Mouse (Mus musculus): ENCODE measurements around the gene Cirbp. TPM values are rescaled to one million over a fixed set of nuclear protein-coding genes. Genes with fewer than 3 reads are reported as not detected.

The Cirbp gene
- polyA plus RNA-seq, 1 experiment, result 173 TPM

DNA sequence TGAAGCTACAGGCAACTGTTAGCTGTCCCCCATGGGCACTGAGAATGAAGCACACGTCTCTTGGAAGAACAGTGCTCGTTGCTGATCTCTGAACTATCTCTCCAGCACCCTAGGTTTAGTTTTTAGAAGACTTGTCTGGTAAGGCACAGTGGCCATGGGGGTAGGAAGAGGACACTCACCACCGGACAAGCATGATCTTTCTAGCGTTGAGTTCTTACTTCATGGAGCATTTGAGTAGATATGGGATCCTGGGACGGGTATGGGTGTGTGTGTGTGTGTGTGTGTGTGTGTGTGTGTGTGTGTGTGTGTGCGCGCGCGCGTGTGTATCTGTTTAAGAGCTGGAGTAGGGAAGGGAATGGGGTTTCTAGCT is 25.1 kb upstream of the Cirbp start, which contains the start of gene Cbarp:
Gene Cbarp (minus strand): TSS at position 170 of the 370 bp plus-strand sequence.
- Histone ChIP-seq H3K4me3 (ENCODE audit: control insufficient read depth, insufficient read depth, low read length) (peak within 1 kb of the TSS; percentile 36), H3K36me3 (ENCODE audit: control insufficient read depth, insufficient read depth, low read length) (no peaks in the 10 kb centered on the region), H3K4me1 (replicated peaks; ENCODE audit: control insufficient read depth, insufficient read depth, low read length) (peaks cover 40% of the 10 kb centered on the region), H3K27me3 (ENCODE audit: control insufficient read depth, insufficient read depth, low read length) (no peaks in the 10 kb centered on the region; the same call in 1 of the 2 replicates), H3K27ac (ENCODE audit: control insufficient read depth, insufficient read depth, low read length) (peak within 1 kb of the TSS; percentile 83)
- no peak for DNase-seq
- TF ChIP-seq POLR2A (IDR thresholded peaks at IDR 0.05; ENCODE audit: control insufficient read depth, extremely low read depth, insufficient read depth, low read length, poor library complexity) (no peak), CTCF (IDR thresholded peaks at IDR 0.05; ENCODE audit: borderline replicate concordance, control insufficient read depth, extremely low read depth, insufficient read depth, low read length, poor library complexity) (no peak)
- 86% methylated on average over 10 of the region's 10 CpGs for WGBS

- Histone ChIP-seq H3K36me3 (ENCODE audit: control insufficient read depth, insufficient read depth, low read length) (no peaks in the 10 kb centered on the region), H3K4me1 (replicated peaks; ENCODE audit: control insufficient read depth, insufficient read depth, low read length) (peaks cover 40% of the 10 kb centered on the region), H3K4me3 (ENCODE audit: control insufficient read depth, insufficient read depth, low read length) (peak overlapping the region; percentile 36), H3K27me3 (ENCODE audit: control insufficient read depth, insufficient read depth, low read length) (no peaks in the 10 kb centered on the region; the same call in 1 of the 2 replicates), H3K27ac (ENCODE audit: control insufficient read depth, insufficient read depth, low read length) (peak overlapping the region; percentile 83)
- under 1% methylated on average over 29 of the region's 29 CpGs for WGBS
- TF ChIP-seq POLR2A (IDR thresholded peaks at IDR 0.05; ENCODE audit: control insufficient read depth, extremely low read depth, insufficient read depth, low read length, poor library complexity) (peak; percentile 71), CTCF (IDR thresholded peaks at IDR 0.05; ENCODE audit: borderline replicate concordance, control insufficient read depth, extremely low read depth, insufficient read depth, low read length, poor library complexity) (peak; percentile 69; the same call in 1 of the 2 replicates)
- peak; percentile 96 for DNase-seq
Observed at GRCm38 (mm10) chr10:80141243-80141642, 24.5 kb upstream of the Cirbp start.

GRCm38 (mm10) chr10:80141786-80142529 is 23.8 kb upstream of the Cirbp start:
- H3K27me3 ChIP-seq (ENCODE audit: control insufficient read depth, insufficient read depth, low read length), result no peaks in the 10 kb centered on the region; the same call in 1 of the 2 replicates
- TF ChIP-seq POLR2A (IDR thresholded peaks at IDR 0.05; ENCODE audit: control insufficient read depth, extremely low read depth, insufficient read depth, low read length, poor library complexity) (peak; percentile 63; the same call in 1 of the 2 replicates), CTCF (IDR thresholded peaks at IDR 0.05; ENCODE audit: borderline replicate concordance, control insufficient read depth, extremely low read depth, insufficient read depth, low read length, poor library complexity) (0 out of 2 replicates have a peak, but pooled peaks have one; percentile 48)
- DNase-seq, result peak; percentile 94
- WGBS, result under 1% methylated on average over 43 of the region's 43 CpGs
- H3K4me1 ChIP-seq (replicated peaks; ENCODE audit: control insufficient read depth, insufficient read depth, low read length), result peaks cover 36% of the 10 kb centered on the region
- H3K27ac ChIP-seq (ENCODE audit: control insufficient read depth, insufficient read depth, low read length), result peak overlapping the region; percentile 9; the same call in 1 of the 2 replicates
- no peaks in the 10 kb centered on the region for H3K36me3 ChIP-seq (ENCODE audit: control insufficient read depth, insufficient read depth, low read length)
- peak overlapping the region; percentile 93 for H3K4me3 ChIP-seq (ENCODE audit: control insufficient read depth, insufficient read depth, low read length)

GRCm38 (mm10) chr10:80142530-80142925 is 23.3 kb upstream of the Cirbp start:
- TF ChIP-seq POLR2A (IDR thresholded peaks at IDR 0.05; ENCODE audit: control insufficient read depth, extremely low read depth, insufficient read depth, low read length, poor library complexity), result no peak
- TF ChIP-seq CTCF (IDR thresholded peaks at IDR 0.05; ENCODE audit: borderline replicate concordance, control insufficient read depth, extremely low read depth, insufficient read depth, low read length, poor library complexity), result no peak
- Histone ChIP-seq H3K27me3 (ENCODE audit: control insufficient read depth, insufficient read depth, low read length) (no peaks in the 10 kb centered on the region; the same call in 1 of the 2 replicates), H3K36me3 (ENCODE audit: control insufficient read depth, insufficient read depth, low read length) (no peaks in the 10 kb centered on the region), H3K4me1 (replicated peaks; ENCODE audit: control insufficient read depth, insufficient read depth, low read length) (peaks cover 35% of the 10 kb centered on the region), H3K27ac (ENCODE audit: control insufficient read depth, insufficient read depth, low read length) (no peak overlapping the region), H3K4me3 (ENCODE audit: control insufficient read depth, insufficient read depth, low read length) (peak overlapping the region; percentile 93)
- no peak for DNase-seq
- WGBS, result 1% methylated on average over 15 of the region's 15 CpGs

DNA sequence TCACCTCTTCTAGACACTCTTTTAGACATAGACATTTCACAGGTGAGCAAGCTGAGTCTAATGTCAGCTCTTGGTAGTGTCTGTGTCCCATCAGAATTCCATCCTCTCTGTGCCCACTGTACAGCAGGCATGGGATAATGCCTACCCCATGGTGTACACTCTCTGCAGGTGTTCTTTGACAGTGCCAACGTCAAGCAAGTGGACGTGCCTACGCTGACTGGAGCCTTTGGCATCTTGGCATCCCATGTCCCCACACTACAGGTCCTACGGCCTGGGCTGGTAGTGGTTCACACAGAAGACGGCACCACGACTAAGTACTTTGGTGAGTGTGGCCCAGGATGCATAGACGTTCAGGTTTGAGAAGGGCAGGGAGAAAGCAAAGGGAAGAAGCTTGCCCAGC is 22.1 kb upstream of the Cirbp start:
- DNase-seq, result no peak
- WGBS, result 96% methylated on average over 7 of the region's 7 CpGs
- TF ChIP-seq POLR2A (IDR thresholded peaks at IDR 0.05; ENCODE audit: control insufficient read depth, extremely low read depth, insufficient read depth, low read length, poor library complexity) (no peak), CTCF (IDR thresholded peaks at IDR 0.05; ENCODE audit: borderline replicate concordance, control insufficient read depth, extremely low read depth, insufficient read depth, low read length, poor library complexity) (no peak)
- H3K4me3 ChIP-seq (ENCODE audit: control insufficient read depth, insufficient read depth, low read length), result no peak overlapping the region
- no peaks in the 10 kb centered on the region for H3K36me3 ChIP-seq (ENCODE audit: control insufficient read depth, insufficient read depth, low read length)
- peaks cover 33% of the 10 kb centered on the region for H3K4me1 ChIP-seq (replicated peaks; ENCODE audit: control insufficient read depth, insufficient read depth, low read length)
- H3K27me3 ChIP-seq (ENCODE audit: control insufficient read depth, insufficient read depth, low read length), result no peaks in the 10 kb centered on the region; the same call in 1 of the 2 replicates
- no peak overlapping the region for H3K27ac ChIP-seq (ENCODE audit: control insufficient read depth, insufficient read depth, low read length)

- Histone ChIP-seq H3K27ac (ENCODE audit: control insufficient read depth, insufficient read depth, low read length) (no peak overlapping the region), H3K4me1 (replicated peaks; ENCODE audit: control insufficient read depth, insufficient read depth, low read length) (peaks cover 29% of the 10 kb centered on the region), H3K4me3 (ENCODE audit: control insufficient read depth, insufficient read depth, low read length) (no peak overlapping the region), H3K36me3 (ENCODE audit: control insufficient read depth, insufficient read depth, low read length) (no peaks in the 10 kb centered on the region), H3K27me3 (ENCODE audit: control insufficient read depth, insufficient read depth, low read length) (no peaks in the 10 kb centered on the region)
- WGBS, result 95% methylated on average over 12 of the region's 12 CpGs
- DNase-seq, result peak; percentile 5
- TF ChIP-seq CTCF (IDR thresholded peaks at IDR 0.05; ENCODE audit: borderline replicate concordance, control insufficient read depth, extremely low read depth, insufficient read depth, low read length, poor library complexity), result no peak
Observed at GRCm38 (mm10) chr10:80144159-80144558, 21.6 kb upstream of the Cirbp start.
